Mouse (Mus musculus) forebrain, embryonic 13.5 days (tissue): ENCODE results near the gene Dcst1. TPM values are rescaled to one million over a fixed set of nuclear protein-coding genes. Genes with fewer than 3 reads are reported as not detected.
A peak's percentile ranks its signal among the peaks of the same experiment; 100 is the strongest.

Source experiments
- ATAC-seq: fragments of 200-750 bp; cut with Nextera tagmentation; 2 replicates; pipeline ENCODE4 v1.8.0; 2017
- H3K27ac ChIP-seq: fragments of 300-500 bp; sonication (generic); 2 replicates; pipeline ENCODE4 v1.5.1; 2015; ENCODE audit warnings: inconsistent platforms, mild to moderate bottlenecking, moderate library complexity
- H3K27me3 ChIP-seq: fragments of 300-500 bp; sonication (generic); 2 replicates; pipeline ENCODE4 v1.6.1; 2015; ENCODE audit warnings: mild to moderate bottlenecking, inconsistent platforms
- H3K36me3 ChIP-seq: fragments of 300-500 bp; sonication (generic); 2 replicates; pipeline ENCODE4 v1.6.1; 2015; ENCODE audit warnings: mild to moderate bottlenecking, inconsistent platforms; ENCODE audit not compliant: poor library complexity, severe bottlenecking
- H3K4me1 ChIP-seq: fragments of 300-500 bp; sonication (generic); 2 replicates; pipeline ENCODE4 v1.6.1; 2015; ENCODE audit warnings: inconsistent platforms
- H3K4me2 ChIP-seq: fragments of 300-500 bp; sonication (generic); 2 replicates; pipeline ENCODE4 v1.6.1; 2015; ENCODE audit warnings: inconsistent platforms, mild to moderate bottlenecking, moderate library complexity
- H3K4me3 ChIP-seq: fragments of 300-500 bp; sonication (generic); 2 replicates; pipeline ENCODE4 v1.5.1; 2015; ENCODE audit warnings: mild to moderate bottlenecking, inconsistent platforms
- H3K9ac ChIP-seq: fragments of 300-500 bp; sonication (generic); 2 replicates; pipeline ENCODE4 v1.6.1; 2015; ENCODE audit warnings: mild to moderate bottlenecking, inconsistent platforms
- H3K9me3 ChIP-seq: fragments of 300-500 bp; sonication (generic); replicated peaks from 2 replicates; pipeline ENCODE4 v1.6.1; 2016; ENCODE audit warnings: inconsistent platforms
- WGBS: fragments of 180-500 bp; shearing (Covaris S2); methylation state at CpG from one replicate; pipeline ENCODE4 v1.1.7; 2015; 5-methylcytosine and 5-hydroxymethylcytosine counted together
- polyA plus RNA-seq: library from polyadenylated mRNA; unstranded; fragments of >200 nt; fragmentation: Nextera tagmentation; extraction: Ambion mirVana; gene quantifications from 2 replicates; pipeline ENCODE4 v1.2.1, GENCODE M21; 2015

The Dcst1 gene
- polyA plus RNA-seq, 1 experiment from 2014 or later, result 0.57 TPM

- Histone ChIP-seq H3K27ac (0 out of 2 replicates have a peak overlapping the region, but pooled peaks have one; percentile 60), H3K9ac (peak overlapping the region; percentile 63; the same call in 1 of the 2 replicates), H3K27me3 (peaks cover 27% of the 10 kb centered on the region), H3K4me2 (peak overlapping the region; percentile 96), H3K36me3 (no peaks in the 10 kb centered on the region), H3K9me3 (no peaks in the 10 kb centered on the region), H3K4me3 (peak overlapping the region; percentile 48), H3K4me1 (peaks cover 66% of the 10 kb centered on the region)
- under 1% methylated on average over 12 of the region's 12 CpGs for WGBS
- peak; percentile 6; the same call in 1 of the 2 replicates for ATAC-seq
Observed at GRCm38 (mm10) chr3:89394894-89395256, 29.8 kb upstream of the Dcst1 start.

GRCm38 (mm10) chr3:89394006-89394893, 29.2 kb upstream of the Dcst1 start, which contains the start of gene Zbtb7b:
Zbtb7b (minus strand) TSS chr3:89394776.
- Histone ChIP-seq H3K4me1 (peaks cover 66% of the 10 kb centered on the region), H3K36me3 (no peaks in the 10 kb centered on the region)

GRCm38 (mm10) chr3:89393605-89394004, 28.6 kb upstream of the Dcst1 start:
- Histone ChIP-seq H3K36me3 (no peaks in the 10 kb centered on the region), H3K9me3 (no peaks in the 10 kb centered on the region), H3K4me2 (peak overlapping the region; percentile 96), H3K27me3 (peaks cover 27% of the 10 kb centered on the region), H3K4me1 (peaks cover 66% of the 10 kb centered on the region), H3K9ac (peak overlapping the region; percentile 63), H3K4me3 (peak overlapping the region; percentile 48), H3K27ac (peak overlapping the region; percentile 60)
- 1% methylated on average over 15 of the region's 15 CpGs for WGBS
- ATAC-seq, result peak; percentile 94

More at GRCm38 (mm10) chr3:89394006-89394893, 29.2 kb upstream of the Dcst1 start, which contains the start of gene Zbtb7b:
- peaks cover 27% of the 10 kb centered on the region for H3K27me3 ChIP-seq
- peak within 1 kb of the TSS; percentile 48 for H3K4me3 ChIP-seq
- peak within 1 kb of the TSS; percentile 96 for H3K4me2 ChIP-seq
- peak within 1 kb of the TSS; percentile 63 for H3K9ac ChIP-seq
- under 1% methylated on average over 39 of the region's 42 CpGs for WGBS
- H3K27ac ChIP-seq, result peak within 1 kb of the TSS; percentile 60
- peak; percentile 57 for ATAC-seq
- H3K9me3 ChIP-seq, result no peaks in the 10 kb centered on the region

GRCm38 (mm10) chr3:89392871-89393311, 27.8 kb upstream of the Dcst1 start:
- H3K9me3 ChIP-seq, result no peaks in the 10 kb centered on the region
- H3K27me3 ChIP-seq, result peaks cover 27% of the 10 kb centered on the region
- H3K4me3 ChIP-seq, result peak overlapping the region; percentile 48
- no peak for ATAC-seq
- WGBS, result under 1% methylated on average over 16 of the region's 24 CpGs
- peak overlapping the region; percentile 66 for H3K9ac ChIP-seq
- no peak overlapping the region for H3K27ac ChIP-seq
- peak overlapping the region; percentile 96 for H3K4me2 ChIP-seq
- no peaks in the 10 kb centered on the region for H3K36me3 ChIP-seq
- H3K4me1 ChIP-seq, result peaks cover 70% of the 10 kb centered on the region

- peaks cover 27% of the 10 kb centered on the region for H3K27me3 ChIP-seq
- ATAC-seq, result no peak
- H3K4me1 ChIP-seq, result peaks cover 71% of the 10 kb centered on the region
- peak overlapping the region; percentile 66 for H3K9ac ChIP-seq
- H3K9me3 ChIP-seq, result no peaks in the 10 kb centered on the region
- peak overlapping the region; percentile 96 for H3K4me2 ChIP-seq
- under 1% methylated on average over 47 of the region's 56 CpGs for WGBS
- H3K36me3 ChIP-seq, result no peaks in the 10 kb centered on the region
- H3K4me3 ChIP-seq, result peak overlapping the region; percentile 48
- no peak overlapping the region for H3K27ac ChIP-seq
Observed at GRCm38 (mm10) chr3:89391663-89392511, 26.8 kb upstream of the Dcst1 start.

- Histone ChIP-seq H3K4me3 (peak overlapping the region; percentile 48), H3K9ac (peak overlapping the region; percentile 66), H3K4me2 (peak overlapping the region; percentile 96), H3K27ac (no peak overlapping the region), H3K4me1 (peaks cover 63% of the 10 kb centered on the region), H3K27me3 (peaks cover 24% of the 10 kb centered on the region), H3K9me3 (no peaks in the 10 kb centered on the region), H3K36me3 (no peaks in the 10 kb centered on the region)
- 9% methylated on average over 19 of the region's 19 CpGs for WGBS
- no peak for ATAC-seq
Observed at GRCm38 (mm10) chr3:89390699-89391662, 25.9 kb upstream of the Dcst1 start.

- 48% methylated on average over 5 of the region's 5 CpGs for WGBS
- Histone ChIP-seq H3K27ac (no peak overlapping the region), H3K9me3 (no peaks in the 10 kb centered on the region), H3K9ac (no peak overlapping the region), H3K4me1 (peaks cover 54% of the 10 kb centered on the region), H3K4me2 (no peak overlapping the region), H3K27me3 (peaks cover 21% of the 10 kb centered on the region), H3K4me3 (no peak overlapping the region), H3K36me3 (no peaks in the 10 kb centered on the region)
- no peak for ATAC-seq
Observed at GRCm38 (mm10) chr3:89390111-89390515, 25.1 kb upstream of the Dcst1 start.

GRCm38 (mm10) chr3:89388901-89389740, 24.1 kb upstream of the Dcst1 start:
- peaks cover 18% of the 10 kb centered on the region for H3K27me3 ChIP-seq
- H3K4me1 ChIP-seq, result peaks cover 49% of the 10 kb centered on the region
- WGBS, result 71% methylated on average over 6 of the region's 6 CpGs
- no peak overlapping the region for H3K27ac ChIP-seq
- no peak overlapping the region for H3K4me3 ChIP-seq
- H3K4me2 ChIP-seq, result no peak overlapping the region
- ATAC-seq, result peak; percentile 7; the same call in 1 of the 2 replicates
- H3K9me3 ChIP-seq, result no peaks in the 10 kb centered on the region
- H3K9ac ChIP-seq, result no peak overlapping the region
- no peaks in the 10 kb centered on the region for H3K36me3 ChIP-seq

GRCm38 (mm10) chr3:89388134-89388881, 23.3 kb upstream of the Dcst1 start:
- peaks cover 44% of the 10 kb centered on the region for H3K4me1 ChIP-seq
- H3K36me3 ChIP-seq, result no peaks in the 10 kb centered on the region
- H3K9ac ChIP-seq, result no peak overlapping the region
- H3K4me3 ChIP-seq, result no peak overlapping the region
- H3K27ac ChIP-seq, result no peak overlapping the region
- no peak overlapping the region for H3K4me2 ChIP-seq
- peaks cover 18% of the 10 kb centered on the region for H3K27me3 ChIP-seq
- ATAC-seq, result peak; percentile 12; the same call in 1 of the 2 replicates
- 78% methylated on average over 11 of the region's 11 CpGs for WGBS
- no peaks in the 10 kb centered on the region for H3K9me3 ChIP-seq

- H3K9me3 ChIP-seq, result no peaks in the 10 kb centered on the region
- H3K4me3 ChIP-seq, result no peak overlapping the region
- H3K27me3 ChIP-seq, result peaks cover 13% of the 10 kb centered on the region
- no peak overlapping the region for H3K9ac ChIP-seq
- H3K4me1 ChIP-seq, result peaks cover 39% of the 10 kb centered on the region
- no peak overlapping the region for H3K4me2 ChIP-seq
- H3K27ac ChIP-seq, result no peak overlapping the region
- ATAC-seq, result no peak
- no peaks in the 10 kb centered on the region for H3K36me3 ChIP-seq
- 72% methylated on average over 11 of the region's 11 CpGs for WGBS
Observed at GRCm38 (mm10) chr3:89387632-89388031, 22.6 kb upstream of the Dcst1 start.
